Mouse (Mus musculus) embryonic fibroblast, embryonic 13.5 days (primary cell): ENCODE measurements around the gene Cfap20.

Experiments used
- CTCF ChIP-seq: IDR thresholded peaks from 2 replicates; pipeline ENCODE4 v1.5.1; 2011; ENCODE audit warnings: mild to moderate bottlenecking, control low read depth, low read length, moderate library complexity, borderline replicate concordance; ENCODE audit not compliant: insufficient read depth
- POLR2A ChIP-seq: IDR thresholded peaks from 2 replicates; pipeline ENCODE4 v1.6.1; 2011; ENCODE audit warnings: low read depth, mild to moderate bottlenecking, control low read depth, low read length, moderate library complexity

GRCm38 (mm10) chr8:95390312-95390711 lies 44.4 kb downstream of the Cfap20 start:
- TF ChIP-seq POLR2A (no peak), CTCF (no peak)
